Mouse (Mus musculus) gastrocnemius, adult 2 months (tissue): ENCODE results near the gene Hs2st1. TPM values are rescaled to one million over a fixed set of nuclear protein-coding genes. Genes with fewer than 3 reads are reported as not detected.

Source experiments
- DNase-seq: peaks from one replicate; pipeline ENCODE4 v3.0.0; 2022
- H3K27ac ChIP-seq: fragments of 200-600 bp; 2 replicates; pipeline ENCODE4 v1.8.1; 2022; ENCODE audit warnings: mild to moderate bottlenecking
- H3K4me3 ChIP-seq: fragments of 200-600 bp; 2 replicates; pipeline ENCODE4 v1.8.1; 2022; ENCODE audit warnings: mild to moderate bottlenecking, moderate library complexity
- CTCF ChIP-seq: fragments of 200-600 bp; IDR thresholded peaks from 2 replicates; pipeline ENCODE4 v1.8.1; 2022; ENCODE audit warnings: antibody characterized with exemption, mild to moderate bottlenecking, moderate library complexity
- intact Hi-C: fragments of 180-260 bp; cut with DNase I; formaldehyde crosslinking; loops from one replicate; pipeline ENCODE4 v1.15.1; 2025
- long read RNA-seq, 2 experiments: library from polyadenylated mRNA; stranded (forward); transcript quantifications; one replicate each; pipeline ENCODE4 v2.0.0; 2021
- total RNA-seq, 2 experiments: library from RNA; stranded (reverse); gene quantifications; 2 replicates each; pipeline ENCODE4 v1.2.3; 2021

The Hs2st1 gene
- total RNA-seq = 10 to 100 TPM; 12.8 to 14.8 TPM
- long read RNA-seq, experiment 1, full-length matches to known transcripts = 16 of 18 reads
- long read RNA-seq, experiment 1, partial matches to known transcripts = 0 of 18 reads
- long read RNA-seq, experiment 1, other reads (novel, unspliced or antisense) = 2 of 18 reads
- long read RNA-seq, experiment 2, full-length matches to known transcripts = 8 of 17 reads
- long read RNA-seq, experiment 2, partial matches to known transcripts = 1 of 17 reads
- long read RNA-seq, experiment 2, other reads (novel, unspliced or antisense) = 8 of 17 reads

DNA sequence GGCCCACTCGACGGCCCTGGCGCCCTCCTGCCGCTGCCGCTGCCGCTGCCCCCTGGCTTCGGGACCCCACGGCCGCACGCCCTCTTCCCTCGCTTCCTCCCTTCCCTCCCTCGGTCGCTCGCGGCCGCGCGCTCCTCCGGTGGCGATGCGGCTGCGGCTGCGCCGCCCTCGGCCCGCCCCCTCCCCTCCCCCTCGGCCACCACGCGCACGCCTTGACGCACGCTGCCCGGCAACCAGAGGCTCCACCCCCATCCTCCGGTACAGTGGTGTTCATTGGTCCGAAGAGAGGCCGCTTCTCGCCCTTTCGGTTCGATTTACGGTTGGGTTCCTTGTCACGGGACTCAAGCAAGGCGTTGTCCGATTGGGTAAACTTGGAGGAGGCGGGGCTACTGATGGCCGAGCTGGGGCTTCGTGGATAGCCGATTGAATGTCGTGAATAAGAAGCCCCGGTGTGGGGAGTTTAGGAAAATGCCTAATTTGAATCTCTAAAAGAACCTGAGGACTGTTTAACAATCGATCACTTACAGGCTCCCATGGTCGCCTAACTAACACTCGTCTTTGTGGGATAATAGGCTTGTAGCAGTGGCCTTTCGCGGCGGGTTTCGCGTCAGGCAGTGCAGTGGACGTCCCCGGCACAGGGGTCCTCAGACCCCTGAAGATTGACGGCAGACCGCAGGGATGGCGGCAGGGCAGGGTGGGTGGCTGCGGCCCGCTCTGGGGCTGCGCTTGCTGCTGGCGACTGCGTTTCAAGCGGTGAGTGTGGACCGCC is at the start of gene Hs2st1, which contains the start of gene Selenof:
Gene Hs2st1 (minus strand): TSS at position 135 of the 769 bp plus-strand sequence.
Gene Selenof (plus strand): TSS at position 258 of the 769 bp plus-strand sequence.
- TF ChIP-seq CTCF = peak; percentile 27; the same call in 1 of the 2 replicates
- H3K4me3 ChIP-seq = peak within 1 kb of the TSS; percentile 73
- H3K27ac ChIP-seq = peak within 1 kb of the TSS; percentile 98
- DNase-seq = peak; percentile 98
- intact Hi-C loops = loop anchor here (5.0 kb wide), 1 partner anchor 47 kb away; no protein-coding TSS in a partner anchor

DNA sequence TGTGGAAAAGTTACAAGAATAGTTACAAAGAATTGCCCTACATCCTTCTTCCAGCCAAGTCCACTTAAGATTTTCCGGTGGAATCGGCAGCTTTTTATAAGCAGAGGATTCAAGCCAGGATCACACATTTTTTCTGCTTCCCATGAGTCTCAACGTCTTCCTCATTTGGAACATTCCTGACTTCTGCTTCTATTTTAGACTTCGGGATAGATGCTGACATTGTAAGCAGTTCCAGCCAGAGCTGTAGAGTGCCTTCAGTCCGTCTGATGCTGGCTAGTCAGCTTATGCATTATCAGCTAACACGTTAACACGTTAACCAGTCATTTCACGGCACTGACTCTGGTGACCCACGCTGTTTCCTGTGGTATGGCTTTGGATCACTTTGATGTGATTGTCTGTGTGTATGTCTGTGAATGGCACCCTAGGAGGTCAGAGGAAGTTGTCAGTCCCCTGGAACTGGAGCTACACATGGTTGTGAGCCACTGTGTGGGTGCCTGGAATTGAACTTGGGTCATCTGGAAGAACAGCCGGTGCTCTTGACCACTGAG is 47.7 kb upstream of the Hs2st1 start:
- TF ChIP-seq CTCF = no peak
- DNase-seq = no peak
- Histone ChIP-seq H3K27ac (peak overlapping the region; percentile 83), H3K4me3 (peak overlapping the region; percentile 52)
- intact Hi-C loops = loop anchor here (1.0 to 5.0 kb wide), 4 partner anchors 26 to 164 kb away; partner anchors contain the start of genes Hs2st1 and Selenof

DNA sequence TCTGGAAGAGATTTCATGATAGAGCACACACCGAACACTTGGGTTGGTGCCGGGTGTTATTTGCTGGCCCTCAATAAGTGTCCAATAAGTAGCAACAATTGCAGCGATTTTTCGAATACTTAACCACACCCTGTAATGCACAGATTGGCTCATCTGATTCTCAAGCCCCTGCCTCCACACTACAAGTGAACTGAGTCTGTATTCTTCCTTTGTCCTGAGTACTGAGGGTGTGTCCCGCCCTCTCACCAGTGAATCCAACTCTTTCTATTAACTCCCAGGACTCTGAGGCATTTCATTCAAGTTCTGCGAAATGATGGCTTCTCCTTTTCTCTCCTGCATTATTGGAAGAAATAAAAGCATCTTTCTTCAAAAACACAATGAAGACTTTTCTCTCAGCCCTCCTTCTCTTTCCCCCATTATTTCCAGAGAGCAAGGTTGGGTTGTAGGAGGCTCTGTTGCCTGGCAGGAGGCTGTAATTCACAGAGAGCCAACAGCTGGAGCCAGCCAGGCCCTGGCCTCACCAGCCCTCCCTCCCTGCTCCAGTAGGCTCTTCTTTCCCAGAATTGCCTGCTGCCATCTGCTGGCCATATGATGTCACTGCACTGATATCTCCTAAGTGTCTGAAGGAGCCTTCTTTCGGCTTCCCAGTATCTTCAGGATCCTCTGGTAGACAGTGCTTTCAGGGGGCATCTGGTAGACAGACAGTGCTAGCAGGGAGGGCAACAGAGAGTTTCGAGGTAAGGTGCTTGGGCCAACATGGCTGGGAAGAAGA is 46.9 kb upstream of the Hs2st1 start:
- peak overlapping the region; percentile 83 for H3K27ac ChIP-seq
- TF ChIP-seq CTCF = peak; percentile 97; the same call in 1 of the 2 replicates
- peak; percentile 91 for DNase-seq
- peak overlapping the region; percentile 52 for H3K4me3 ChIP-seq
- intact Hi-C loops = loop anchor here (1.0 to 5.0 kb wide), 4 partner anchors 26 to 164 kb away; partner anchors contain the start of genes Hs2st1 and Selenof

DNA sequence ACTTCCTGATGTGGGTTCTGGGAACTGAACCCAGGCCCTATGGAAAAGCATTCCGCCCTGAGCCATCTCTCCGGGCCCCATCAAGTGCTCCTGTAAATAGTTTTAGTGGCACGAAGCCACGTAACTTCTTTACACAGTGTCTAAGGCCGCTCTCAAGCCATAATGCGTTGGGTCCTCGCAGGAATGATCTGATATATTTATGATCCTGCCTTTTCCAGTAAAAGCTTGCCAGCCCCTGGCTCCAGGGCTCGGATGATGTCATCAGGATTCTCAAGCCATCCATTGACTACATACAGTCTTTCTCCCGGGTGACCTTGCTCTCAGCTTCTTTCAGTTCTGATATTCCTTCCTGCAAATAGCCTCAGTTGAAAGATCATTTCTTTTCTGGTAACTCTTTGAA is 45.5 kb upstream of the Hs2st1 start:
- intact Hi-C loops = loop anchor here (5.0 kb wide), 1 partner anchor 43 kb away; the partner anchor contains the start of genes Hs2st1 and Selenof
- no peak for TF ChIP-seq CTCF
- DNase-seq = no peak
- Histone ChIP-seq H3K27ac (peak overlapping the region; percentile 33), H3K4me3 (no peak overlapping the region)

DNA sequence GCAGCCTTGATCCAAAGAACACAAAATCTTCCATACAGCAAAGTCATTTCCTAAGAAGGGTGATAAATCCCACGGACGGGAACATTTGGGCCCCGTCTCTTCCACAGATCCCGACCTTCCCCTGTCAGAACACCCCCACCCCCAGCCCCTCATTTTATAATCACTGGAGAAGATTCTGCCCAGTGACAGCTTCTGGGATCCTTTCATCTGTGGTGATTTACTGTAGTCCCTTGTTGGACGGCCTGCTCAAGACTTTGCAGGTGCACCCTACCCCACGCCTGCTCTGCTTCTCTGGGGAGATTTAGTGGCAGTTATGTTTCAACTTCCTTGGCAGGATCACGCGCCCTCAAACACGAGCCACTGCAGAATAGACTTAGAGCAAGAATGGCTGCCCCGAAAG is 44.7 kb upstream of the Hs2st1 start:
- Histone ChIP-seq H3K27ac (peak overlapping the region; percentile 33), H3K4me3 (peak overlapping the region; percentile 23)
- intact Hi-C loops = loop anchor here (5.0 kb wide), 1 partner anchor 42 kb away; the partner anchor contains the start of genes Hs2st1 and Selenof
- no peak for TF ChIP-seq CTCF
- DNase-seq = peak; percentile 49

DNA sequence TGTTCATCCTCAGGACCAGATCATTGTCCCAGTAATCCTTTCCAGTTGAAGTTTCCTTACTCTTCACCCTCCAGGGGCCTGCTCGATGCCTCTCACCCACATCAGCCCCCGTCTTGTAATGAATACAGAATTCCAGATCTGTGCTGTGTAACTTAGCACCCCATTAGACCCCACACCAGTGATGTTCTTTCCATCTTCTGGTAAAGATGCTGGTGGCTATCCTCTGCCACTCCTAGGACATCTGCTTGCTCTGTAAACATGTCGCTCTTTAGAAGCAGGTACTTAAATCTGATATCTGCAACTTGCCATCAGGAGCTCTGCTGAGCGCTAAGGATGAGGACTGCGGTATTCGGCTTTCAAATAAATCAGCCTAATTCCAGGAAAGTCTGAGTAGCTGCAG is 44.3 kb upstream of the Hs2st1 start:
- DNase-seq = no peak
- Histone ChIP-seq H3K27ac (peak overlapping the region; percentile 33; the same call in 1 of the 2 replicates), H3K4me3 (peak overlapping the region; percentile 23; the same call in 1 of the 2 replicates)
- no peak for TF ChIP-seq CTCF
- intact Hi-C loops = no loop called here

DNA sequence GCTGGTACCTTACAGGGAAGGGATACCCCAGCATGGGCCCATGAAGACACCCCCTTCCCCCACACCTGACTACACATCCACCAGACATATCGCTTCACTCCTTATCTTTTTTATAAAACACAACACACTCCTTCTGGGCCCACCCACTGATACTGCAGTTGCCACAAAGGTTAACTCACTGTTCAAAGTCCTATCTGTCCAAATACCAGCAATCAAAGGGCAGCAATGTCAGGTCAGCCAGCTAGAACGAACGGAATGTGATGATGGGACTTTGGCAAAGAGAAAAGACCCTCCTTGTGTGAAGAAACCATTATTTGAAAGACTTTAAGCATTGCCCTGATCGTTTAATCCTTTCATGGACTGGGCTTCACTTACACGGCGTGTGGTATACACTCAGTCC is 42.4 kb upstream of the Hs2st1 start:
- intact Hi-C loops = no loop called here
- no peak for DNase-seq
- Histone ChIP-seq H3K27ac (peak overlapping the region; percentile 67; the same call in 1 of the 2 replicates), H3K4me3 (no peak overlapping the region)
- no peak for TF ChIP-seq CTCF

DNA sequence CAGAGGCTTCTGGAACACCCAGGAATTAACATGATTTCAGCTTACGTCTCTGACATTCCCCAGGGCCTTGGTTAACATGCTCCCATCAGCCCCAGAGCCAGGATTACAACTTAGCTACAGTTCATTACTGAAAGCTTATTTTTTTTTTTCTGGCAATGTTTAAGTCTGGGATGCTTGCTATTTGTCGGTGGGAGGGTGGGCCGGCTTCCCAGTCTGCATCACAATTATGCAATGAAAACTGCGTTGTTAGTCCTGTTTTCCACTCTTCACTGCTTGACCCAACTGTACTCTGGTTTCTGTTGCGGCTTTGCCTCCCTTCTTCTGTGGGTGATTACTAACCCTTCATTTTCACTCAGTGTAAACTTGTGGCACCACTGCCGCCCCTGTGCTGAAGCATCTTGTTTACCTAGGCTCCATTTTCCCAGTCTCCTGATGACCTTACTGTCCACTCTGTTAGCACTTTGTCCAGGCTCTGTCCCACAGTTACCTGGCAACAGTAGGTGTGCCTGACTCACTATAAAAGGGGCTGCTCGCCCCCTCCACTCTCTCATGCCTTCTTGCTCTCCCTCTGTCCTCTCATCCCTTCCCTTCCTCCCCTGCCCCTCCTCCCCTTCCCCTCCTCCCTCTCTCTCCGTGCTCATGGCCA is 41.8 kb upstream of the Hs2st1 start:
- no peak for TF ChIP-seq CTCF
- peak overlapping the region; percentile 67 for H3K27ac ChIP-seq
- peak overlapping the region; percentile 0 for H3K4me3 ChIP-seq
- DNase-seq = peak; percentile 44
- intact Hi-C loops = no loop called here

DNA sequence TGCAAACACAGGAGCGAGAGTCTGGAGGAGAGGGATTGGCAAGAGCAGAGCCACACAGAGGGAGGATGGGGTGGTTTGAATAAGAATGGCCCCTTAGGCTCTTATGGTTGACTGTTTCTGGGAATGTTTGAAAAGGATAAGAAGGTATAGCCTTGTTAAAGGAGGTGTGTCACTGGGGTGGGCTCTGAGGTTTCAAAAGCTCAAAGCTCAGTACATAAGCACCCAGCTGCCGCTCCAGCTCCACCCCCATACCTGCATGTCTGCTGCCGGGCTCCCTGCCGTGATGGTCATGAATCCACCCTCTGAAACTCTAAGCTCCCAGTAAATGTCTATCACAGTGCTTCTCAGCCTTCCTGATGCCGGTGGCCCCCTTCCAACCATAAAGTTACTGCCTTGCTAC is 40.8 kb upstream of the Hs2st1 start:
- TF ChIP-seq CTCF = no peak
- Histone ChIP-seq H3K4me3 (no peak overlapping the region), H3K27ac (peak overlapping the region; percentile 67; the same call in 1 of the 2 replicates)
- DNase-seq = no peak
- intact Hi-C loops = no loop called here

DNA sequence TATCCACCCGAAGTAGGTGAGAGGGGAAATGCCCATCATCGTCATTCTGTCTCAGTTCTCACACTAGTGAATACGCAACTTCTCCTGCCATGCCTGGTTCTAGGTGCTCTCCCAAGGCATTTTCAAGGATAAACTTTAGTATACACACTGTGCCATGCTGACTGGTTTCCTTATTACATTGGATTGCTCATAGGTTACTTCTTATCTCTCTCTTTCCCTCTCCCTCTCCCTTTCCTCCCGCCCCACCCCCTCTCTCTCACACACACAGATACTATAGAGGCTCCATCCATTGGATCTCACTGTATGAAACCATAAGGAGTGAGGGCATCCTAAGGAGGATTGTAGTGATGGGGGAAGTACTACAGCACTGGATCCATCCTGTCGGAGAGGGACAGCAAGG is 38.1 kb upstream of the Hs2st1 start:
- no peak for DNase-seq
- Histone ChIP-seq H3K27ac (no peak overlapping the region), H3K4me3 (no peak overlapping the region)
- TF ChIP-seq CTCF = no peak
- intact Hi-C loops = no loop called here

DNA sequence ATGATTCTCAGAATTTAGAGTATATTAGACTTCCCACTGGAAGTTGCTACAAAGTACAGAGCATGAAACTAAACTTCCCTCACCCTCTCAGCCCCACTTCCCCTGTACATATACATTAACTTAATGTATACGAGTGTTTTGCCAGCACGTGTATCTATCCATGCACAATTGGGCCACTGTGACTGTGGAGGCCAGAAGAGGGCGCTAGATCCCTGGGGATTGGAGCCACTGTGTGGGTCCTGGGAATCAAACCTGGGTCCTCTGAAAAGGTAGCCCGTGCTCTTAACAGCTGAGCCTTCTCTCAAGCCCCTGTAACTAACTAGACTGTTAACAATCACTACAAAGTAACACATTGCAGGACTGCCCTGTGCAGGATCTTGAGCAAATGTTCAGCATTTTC is 36.5 kb upstream of the Hs2st1 start:
- DNase-seq = no peak
- Histone ChIP-seq H3K27ac (no peak overlapping the region), H3K4me3 (no peak overlapping the region)
- TF ChIP-seq CTCF = peak; percentile 28
- intact Hi-C loops = no loop called here
